Mouse (Mus musculus) heart, embryonic 10.5 days (tissue): ENCODE data around the gene Wap. TPM values are rescaled to one million over a fixed set of nuclear protein-coding genes. Genes with fewer than 3 reads are reported as not detected.

ENCODE experiments used
- DNase-seq: peaks from one replicate; pipeline ENCODE4 v3.0.0-alpha.2; 2017; ENCODE audit warnings: low spot score
- H3K27ac ChIP-seq: fragments of 300-500 bp; sonication (generic); 2 replicates; pipeline ENCODE4 v1.5.1; 2016; ENCODE audit warnings: mild to moderate bottlenecking
- H3K27me3 ChIP-seq: fragments of 300-500 bp; sonication (generic); 2 replicates; pipeline ENCODE4 v1.6.1; 2016; ENCODE audit warnings: mild to moderate bottlenecking; ENCODE audit not compliant: poor library complexity, insufficient read depth, severe bottlenecking
- H3K36me3 ChIP-seq: fragments of 300-500 bp; sonication (generic); 2 replicates; pipeline ENCODE4 v1.6.1; 2016; ENCODE audit warnings: mild to moderate bottlenecking, moderate library complexity
- H3K4me1 ChIP-seq: fragments of 300-500 bp; sonication (generic); 2 replicates; pipeline ENCODE4 v1.6.1; 2016; ENCODE audit warnings: mild to moderate bottlenecking
- H3K4me3 ChIP-seq: fragments of 300-500 bp; sonication (generic); 2 replicates; pipeline ENCODE4 v1.5.1; 2016; ENCODE audit warnings: mild to moderate bottlenecking, moderate library complexity
- H3K9me3 ChIP-seq: fragments of 300-500 bp; sonication (generic); 2 replicates; pipeline ENCODE4 v1.6.1; 2016; ENCODE audit warnings: mild to moderate bottlenecking, moderate library complexity
- WGBS: fragments of 180-500 bp; shearing (Covaris S2); methylation state at CpG from one replicate; pipeline ENCODE4 v1.1.7; 2016; 5-methylcytosine and 5-hydroxymethylcytosine counted together
- polyA plus RNA-seq: library from polyadenylated mRNA; unstranded; fragments of >200 nt; fragmentation: Nextera tagmentation; extraction: Ambion mirVana; gene quantifications from 2 replicates; pipeline ENCODE4 v1.2.1, GENCODE M21; 2016

The Wap gene
- polyA plus RNA-seq, 1 experiment from 2014 or later, result not detected

GRCm38 (mm10) chr11:6589838-6590237, 48.6 kb downstream of the Wap start:
- Histone ChIP-seq H3K4me3 (no peak overlapping the region), H3K9me3 (no peaks in the 10 kb centered on the region), H3K27me3 (0 out of 2 replicates have a peak, but pooled peaks cover 3% of the 10 kb centered on the region), H3K27ac (no peak overlapping the region), H3K4me1 (peaks cover 38% of the 10 kb centered on the region), H3K36me3 (peaks cover 84% of the 10 kb centered on the region)
- no peak for DNase-seq
- WGBS, result 78% methylated on average over 7 of the region's 7 CpGs

GRCm38 (mm10) chr11:6588295-6588694, 50.1 kb downstream of the Wap start:
- Histone ChIP-seq H3K4me3 (no peak overlapping the region), H3K9me3 (no peaks in the 10 kb centered on the region), H3K4me1 (peaks cover 24% of the 10 kb centered on the region), H3K36me3 (peaks cover 76% of the 10 kb centered on the region), H3K27ac (no peak overlapping the region), H3K27me3 (0 out of 2 replicates have a peak, but pooled peaks cover under 1% of the 10 kb centered on the region)
- no peak for DNase-seq
- WGBS, result 95% methylated on average over 7 of the region's 7 CpGs

- WGBS, result 85% methylated on average over 7 of the region's 7 CpGs
- H3K4me3 ChIP-seq, result no peak overlapping the region
- H3K4me1 ChIP-seq, result peaks cover 24% of the 10 kb centered on the region
- no peaks in the 10 kb centered on the region for H3K27me3 ChIP-seq
- no peak for DNase-seq
- H3K9me3 ChIP-seq, result no peaks in the 10 kb centered on the region
- H3K36me3 ChIP-seq, result peaks cover 73% of the 10 kb centered on the region
- no peak overlapping the region for H3K27ac ChIP-seq
Measured at GRCm38 (mm10) chr11:6587249-6587940, 51.0 kb downstream of the Wap start.

GRCm38 (mm10) chr11:6586660-6587059, 51.8 kb downstream of the Wap start:
- H3K36me3 ChIP-seq, result peaks cover 66% of the 10 kb centered on the region
- no peaks in the 10 kb centered on the region for H3K9me3 ChIP-seq
- DNase-seq, result no peak
- H3K4me3 ChIP-seq, result no peak overlapping the region
- H3K27ac ChIP-seq, result no peak overlapping the region
- WGBS, result 76% methylated on average over 3 of the region's 3 CpGs
- H3K27me3 ChIP-seq, result no peaks in the 10 kb centered on the region
- peaks cover 24% of the 10 kb centered on the region for H3K4me1 ChIP-seq

- peaks cover 57% of the 10 kb centered on the region for H3K36me3 ChIP-seq
- 92% methylated on average over 8 of the region's 8 CpGs for WGBS
- no peak overlapping the region for H3K27ac ChIP-seq
Measured at GRCm38 (mm10) chr11:6585748-6586147, 52.7 kb downstream of the Wap start.

More at GRCm38 (mm10) chr11:6585748-6586147, 52.7 kb downstream of the Wap start:
- Histone ChIP-seq H3K4me3 (no peak overlapping the region), H3K27me3 (no peaks in the 10 kb centered on the region), H3K9me3 (no peaks in the 10 kb centered on the region), H3K4me1 (peaks cover 20% of the 10 kb centered on the region)
- DNase-seq, result no peak

Other genes starting within 250 kb of the Wap start
- gene Zmiz2, start 249.6 kb downstream of the Wap start, polyA plus RNA-seq, result 8.1 and 10.2 TPM in 2 replicates
- 4,882 and 5,148 TPM in 2 replicates for gene Ppia, start 223.2 kb downstream of the Wap start, polyA plus RNA-seq
- gene H2afv, start 194.2 kb downstream of the Wap start, polyA plus RNA-seq, result 303 and 415 TPM in 2 replicates
- gene Purb, start 162.7 kb downstream of the Wap start, polyA plus RNA-seq, result 21.0 and 24.4 TPM in 2 replicates
- gene Myo1g, start 117.7 kb downstream of the Wap start, polyA plus RNA-seq, result 0.69 and 1.6 TPM in 2 replicates
- gene Ccm2, start 91.8 kb downstream of the Wap start, polyA plus RNA-seq, result 86.1 and 108 TPM in 2 replicates
- 2.4 and 2.9 TPM in 2 replicates for gene Nacad, start 32.6 kb downstream of the Wap start, polyA plus RNA-seq
- 72.1 and 73.8 TPM in 2 replicates for gene Tbrg4, start 12.6 kb downstream of the Wap start, polyA plus RNA-seq
- 1.3 and 2.5 TPM in 2 replicates for gene Ramp3, start 19.9 kb upstream of the Wap start, polyA plus RNA-seq
- gene Gm11983, start 199.0 kb upstream of the Wap start, polyA plus RNA-seq, result not detected in 2 replicates